Mouse (Mus musculus) C2C12 (cell line): Measurements from ENCODE around the gene Crabp2. TPM values are rescaled to one million over a fixed set of nuclear protein-coding genes. Genes with fewer than 3 reads are reported as not detected.

Source experiments
- H3K27me3 ChIP-seq: one replicate; pipeline ENCODE4 v1.6.1; 2011; ENCODE audit not compliant: control insufficient read depth, insufficient read depth, insufficient read length
- H3K36me3 ChIP-seq: one replicate; pipeline ENCODE4 v1.6.1; 2011; ENCODE audit not compliant: control insufficient read depth, insufficient read depth
- H3K4me3 ChIP-seq: one replicate; pipeline ENCODE4 v1.5.1; 2011; ENCODE audit warnings: mild to moderate bottlenecking, control low read depth; ENCODE audit not compliant: poor library complexity, insufficient read depth, severe bottlenecking
- H3K79me2 ChIP-seq: one replicate; pipeline ENCODE4 v1.6.1; 2011; ENCODE audit not compliant: control insufficient read depth, insufficient read depth
- H3K79me3 ChIP-seq: one replicate; pipeline ENCODE4 v1.6.1; 2011; ENCODE audit warnings: low read depth, control low read depth
- H3ac ChIP-seq: one replicate; pipeline ENCODE3; 2011; ENCODE audit warnings: low read depth; ENCODE audit not compliant: control insufficient read depth, insufficient read length
- CEBPB ChIP-seq: IDR thresholded peaks from one replicate; pipeline ENCODE4 v1.6.1; 2011; ENCODE audit warnings: low read depth, mild to moderate bottlenecking, control low read depth, moderate library complexity
- CTCF ChIP-seq: IDR thresholded peaks from one replicate; pipeline ENCODE4 v1.5.1; 2011; ENCODE audit not compliant: control insufficient read depth, insufficient read depth, insufficient read length
- FOSL1 ChIP-seq: IDR thresholded peaks from one replicate; pipeline ENCODE4 v1.8.0; 2011; ENCODE audit warnings: mild to moderate bottlenecking, low read length; ENCODE audit not compliant: poor library complexity, insufficient read depth, severe bottlenecking
- MAX ChIP-seq: IDR thresholded peaks from one replicate; pipeline ENCODE4 v1.6.1; 2011; ENCODE audit warnings: mild to moderate bottlenecking, control low read depth
- MYOD1 ChIP-seq: IDR thresholded peaks from one replicate; pipeline ENCODE4 v1.6.1; 2011; ENCODE audit warnings: low read depth; ENCODE audit not compliant: control insufficient read depth, insufficient read length
- MYOG ChIP-seq: IDR thresholded peaks from one replicate; pipeline ENCODE4 v1.6.1; 2011; ENCODE audit not compliant: control insufficient read depth, insufficient read length; ENCODE audit errors: extremely low read depth
- USF1 ChIP-seq: IDR thresholded peaks from one replicate; pipeline ENCODE4 v1.6.1; 2011; ENCODE audit warnings: low read depth, mild to moderate bottlenecking, control low read depth, moderate library complexity
- polyA plus RNA-seq: library from polyadenylated mRNA; unstranded; fragments of >200 nt; fragmentation: generic; extraction: Trizol; gene quantifications from one replicate; pipeline ENCODE4 v1.2.1, GENCODE M21; 2012; ENCODE audit warnings: missing spikeins

Gene Crabp2
- polyA plus RNA-seq, 1 experiment = 14.4 TPM

GRCm38 (mm10) chr3:87960586-87961191 lies 12.2 kb downstream of the Crabp2 start:
- Histone ChIP-seq H3K79me3 (no peaks in the 10 kb centered on the region), H3K36me3 (no peaks in the 10 kb centered on the region), H3ac (peak overlapping the region; percentile 31), H3K27me3 (no peaks in the 10 kb centered on the region), H3K4me3 (no peak overlapping the region), H3K79me2 (no peaks in the 10 kb centered on the region)
- TF ChIP-seq FOSL1 (no peak), CEBPB (no peak), CTCF (peak; percentile 67)

GRCm38 (mm10) chr3:87970184-87970938 lies 21.9 kb downstream of the Crabp2 start:
- H3K27me3 ChIP-seq = no peaks in the 10 kb centered on the region
- TF ChIP-seq USF1 = no peak
- no peak for TF ChIP-seq MYOD1
- no peak for TF ChIP-seq CEBPB
- no peak for TF ChIP-seq MYOG
- no peak for TF ChIP-seq MAX
- no peak for TF ChIP-seq FOSL1
- no peak for TF ChIP-seq CTCF
- peaks cover 45% of the 10 kb centered on the region for H3K79me2 ChIP-seq
- peak overlapping the region; percentile 72 for H3K4me3 ChIP-seq
- H3K79me3 ChIP-seq = peaks cover 42% of the 10 kb centered on the region
- peak overlapping the region; percentile 76 for H3ac ChIP-seq
- H3K36me3 ChIP-seq = peaks cover 24% of the 10 kb centered on the region

GRCm38 (mm10) chr3:87970939-87971488 lies 22.5 kb downstream of the Crabp2 start, which contains the start of gene Nes:
Nes (plus strand) TSS chr3:87971078.
- peak within 1 kb of the TSS; percentile 85 for H3ac ChIP-seq
- H3K79me2 ChIP-seq = peaks cover 51% of the 10 kb centered on the region
- no peak for TF ChIP-seq FOSL1
- peak; percentile 44 for TF ChIP-seq MAX
- peaks cover 30% of the 10 kb centered on the region for H3K36me3 ChIP-seq
- no peaks in the 10 kb centered on the region for H3K27me3 ChIP-seq
- peaks cover 45% of the 10 kb centered on the region for H3K79me3 ChIP-seq
- peak within 1 kb of the TSS; percentile 72 for H3K4me3 ChIP-seq

GRCm38 (mm10) chr3:87971489-87972202 lies 23.2 kb downstream of the Crabp2 start:
- TF ChIP-seq USF1 = no peak
- TF ChIP-seq FOSL1 = no peak
- TF ChIP-seq CEBPB = no peak
- TF ChIP-seq MAX = no peak
- TF ChIP-seq MYOG = no peak
- no peak for TF ChIP-seq MYOD1
- no peak for TF ChIP-seq CTCF
- Histone ChIP-seq H3K36me3 (peaks cover 36% of the 10 kb centered on the region), H3K4me3 (peak overlapping the region; percentile 72), H3K79me3 (peaks cover 46% of the 10 kb centered on the region), H3K79me2 (peaks cover 56% of the 10 kb centered on the region), H3K27me3 (no peaks in the 10 kb centered on the region), H3ac (peak overlapping the region; percentile 85)

GRCm38 (mm10) chr3:87972203-87972664 lies 23.8 kb downstream of the Crabp2 start:
- TF ChIP-seq USF1 (no peak), FOSL1 (no peak), CEBPB (no peak), MYOG (no peak), MYOD1 (peak; percentile 76)
- Histone ChIP-seq H3K79me2 (peaks cover 57% of the 10 kb centered on the region), H3K27me3 (no peaks in the 10 kb centered on the region), H3K4me3 (peak overlapping the region; percentile 72), H3K36me3 (peaks cover 42% of the 10 kb centered on the region), H3K79me3 (peaks cover 48% of the 10 kb centered on the region), H3ac (peak overlapping the region; percentile 85)
